Mouse (Mus musculus) CD4-positive helper T cell, adult 2 months (primary cell): ENCODE data around the gene Gm16434.
A peak's percentile ranks its signal among the peaks of the same experiment; 100 is the strongest.
"Not testable (repeated sequence)": the region's sequence is repeated elsewhere in the genome, so short reads cannot be mapped to it uniquely, and the experiment has no call there.

Experiments
- DNase-seq: peaks from one replicate; pipeline ENCODE4 v3.0.0-alpha.2; 2012; ENCODE audit warnings: low read depth, missing footprints, low spot score

Gene Gm16434

GRCm38 (mm10) chr14:7194440-7194839 lies at the start of gene Gm16434:
Gene Gm16434, minus strand, starts transcription at chr14:7194540.
- not testable (repeated sequence) for DNase-seq

DNA sequence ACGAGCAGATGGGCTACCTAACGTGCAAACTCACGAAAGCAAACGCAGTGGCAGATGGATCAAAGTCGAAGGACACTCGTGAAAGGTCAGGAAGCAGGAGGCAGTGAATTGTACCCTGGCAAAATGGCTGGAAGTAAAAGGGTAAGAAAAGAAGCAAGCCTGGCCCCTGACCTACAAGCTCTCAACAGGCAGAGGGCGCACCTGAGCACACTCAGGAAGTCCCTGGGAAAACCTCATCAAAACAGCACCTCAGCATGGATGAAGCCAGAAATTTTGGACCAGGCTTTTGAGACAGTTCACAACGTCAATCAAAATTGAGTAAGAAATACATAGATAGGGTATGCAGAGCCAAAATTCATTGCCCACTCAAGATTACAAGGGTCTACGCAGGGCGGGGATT lies 49.2 kb upstream of the Gm16434 start:
- peak; percentile 2 for DNase-seq

DNA sequence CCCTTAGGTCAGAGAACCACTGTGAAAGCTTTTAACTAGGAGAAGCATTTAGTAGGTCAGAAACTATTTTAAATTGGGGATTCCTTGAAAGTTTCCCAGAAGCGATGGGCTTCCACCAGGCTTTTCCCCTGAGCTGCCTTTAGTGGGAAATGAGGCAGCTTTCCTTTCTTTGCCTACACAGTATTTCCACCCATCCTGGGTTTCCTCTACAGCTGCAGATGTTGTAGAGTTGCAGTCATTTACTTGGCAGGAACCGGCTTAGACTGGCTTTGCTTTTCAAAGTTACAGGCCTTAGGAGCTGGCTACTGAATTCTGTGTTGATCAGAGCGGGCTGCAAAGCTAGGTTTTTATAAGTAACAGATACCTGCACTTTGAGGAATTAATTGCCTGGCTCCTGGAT lies 5.7 kb upstream of the Gm16434 start:
- DNase-seq, result not testable (repeated sequence)

GRCm38 (mm10) chr14:7174483-7174971 lies 19.8 kb downstream of the Gm16434 start, which contains the start of gene Gm3512:
Gene Gm3512, minus strand, starts transcription at chr14:7174533.
- DNase-seq, result not testable (repeated sequence)
